Mouse (Mus musculus): ENCODE results near the gene Layn. TPM values are rescaled to one million over a fixed set of nuclear protein-coding genes. Genes with fewer than 3 reads are reported as not detected.

Gene Layn
- polyA plus RNA-seq, 1 experiment from 2014 or later, result 6.3 TPM

DNA sequence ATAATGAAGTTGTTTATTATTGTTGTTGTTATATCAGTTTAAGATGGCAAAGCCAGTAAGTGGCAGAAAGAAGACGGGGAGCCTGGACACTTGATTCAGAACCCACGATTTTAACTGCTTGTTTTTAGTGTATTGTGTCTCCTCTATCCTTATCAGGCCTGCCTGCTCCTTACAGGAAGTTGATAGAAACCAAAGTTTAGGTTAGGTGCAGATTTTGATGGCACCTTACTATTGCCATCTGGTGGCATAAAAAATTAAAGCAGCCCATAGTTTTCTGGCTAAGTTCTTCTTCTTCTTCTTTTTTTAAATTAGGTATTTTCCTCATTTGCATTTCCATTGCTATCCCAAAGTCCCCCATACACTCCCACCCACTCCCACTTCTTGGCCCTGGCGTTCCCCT, 24.7 kb downstream of the Layn start:
- H3K27ac ChIP-seq (ENCODE audit: low read length), result no peak overlapping the region
- no peaks in the 10 kb centered on the region for H3K36me3 ChIP-seq (ENCODE audit: control insufficient read depth, insufficient read depth, low read length)
- H3K27me3 ChIP-seq (ENCODE audit: control insufficient read depth, insufficient read depth, low read length), result no peaks in the 10 kb centered on the region
- H3K9me3 ChIP-seq (ENCODE audit: control insufficient read depth, low read depth, low read length), result no peaks in the 10 kb centered on the region
- no peak overlapping the region for H3K4me3 ChIP-seq (ENCODE audit: low read depth, low read length)
- H3K9ac ChIP-seq (replicated peaks; ENCODE audit: low read depth, low read length), result no peak overlapping the region
- H3K4me1 ChIP-seq (ENCODE audit: control insufficient read depth, insufficient read depth, low read length), result no peaks in the 10 kb centered on the region
- no peak for ATAC-seq (ENCODE audit: insufficient number of reproducible peaks, insufficient read depth, low FRiP score, low read depth)
- no peak overlapping the region for H3K4me2 ChIP-seq (replicated peaks; ENCODE audit: low read depth, low read length)
- WGBS, result 61% methylated on average over 3 of the region's 3 CpGs

DNA sequence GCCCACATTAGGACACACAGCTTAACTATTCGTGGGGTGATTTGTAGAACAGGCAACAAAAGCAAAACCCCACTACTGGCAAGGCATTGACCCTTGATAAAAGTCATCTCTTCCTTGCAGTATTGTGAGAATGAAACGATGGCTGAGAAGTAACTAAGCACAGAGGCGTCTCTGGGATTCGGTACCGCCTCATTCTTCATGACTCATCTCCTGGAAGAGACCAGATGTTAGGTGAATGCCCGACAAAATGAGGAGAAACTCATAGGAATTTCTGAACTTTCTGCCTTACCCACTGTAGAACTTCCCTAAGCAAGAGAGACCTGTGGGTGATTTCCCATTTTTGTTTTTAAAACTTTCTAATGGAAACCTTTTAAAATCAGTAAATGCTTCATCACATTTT, 34.8 kb downstream of the Layn start:
- H3K36me3 ChIP-seq (ENCODE audit: control insufficient read depth, insufficient read depth, low read length), result no peaks in the 10 kb centered on the region
- no peak overlapping the region for H3K4me2 ChIP-seq (replicated peaks; ENCODE audit: low read depth, low read length)
- no peaks in the 10 kb centered on the region for H3K9me3 ChIP-seq (ENCODE audit: control insufficient read depth, low read depth, low read length)
- 76% methylated on average over 6 of the region's 6 CpGs for WGBS
- no peak overlapping the region for H3K27ac ChIP-seq (ENCODE audit: low read length)
- H3K27me3 ChIP-seq (ENCODE audit: control insufficient read depth, insufficient read depth, low read length), result no peaks in the 10 kb centered on the region
- H3K9ac ChIP-seq (replicated peaks; ENCODE audit: low read depth, low read length), result no peak overlapping the region
- H3K4me3 ChIP-seq (ENCODE audit: low read depth, low read length), result no peak overlapping the region
- no peaks in the 10 kb centered on the region for H3K4me1 ChIP-seq (ENCODE audit: control insufficient read depth, insufficient read depth, low read length)
- ATAC-seq (ENCODE audit: insufficient number of reproducible peaks, insufficient read depth, low FRiP score, low read depth), result no peak

DNA sequence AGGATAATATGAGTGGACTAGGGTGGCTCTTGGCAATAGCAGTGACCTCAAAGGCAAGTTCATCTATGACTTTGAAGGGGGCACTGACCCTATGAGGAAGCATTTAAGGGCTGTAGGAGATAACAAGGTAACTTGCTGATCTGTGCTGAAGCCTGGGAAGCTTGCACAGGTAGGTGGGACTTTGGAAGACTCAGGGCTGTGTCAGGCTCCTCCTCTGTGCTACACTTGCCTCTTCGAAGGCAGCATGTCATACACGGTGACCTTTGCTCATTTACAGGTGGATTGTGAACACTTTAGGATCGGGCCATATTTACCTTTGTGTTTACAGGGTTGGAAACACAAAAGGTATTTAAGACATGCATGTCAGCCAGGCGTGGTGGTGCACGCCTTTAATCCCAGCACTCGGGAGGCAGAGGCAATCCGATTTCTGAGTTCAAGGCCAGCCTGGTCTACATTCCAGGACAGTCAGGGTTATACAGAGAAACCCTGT, 35.4 kb downstream of the Layn start:
- H3K4me2 ChIP-seq (replicated peaks; ENCODE audit: low read depth, low read length), result no peak overlapping the region
- no peak overlapping the region for H3K9ac ChIP-seq (replicated peaks; ENCODE audit: low read depth, low read length)
- H3K4me3 ChIP-seq (ENCODE audit: low read depth, low read length), result no peak overlapping the region
- 85% methylated on average over 7 of the region's 7 CpGs for WGBS
- ATAC-seq (ENCODE audit: insufficient number of reproducible peaks, insufficient read depth, low FRiP score, low read depth), result no peak
- H3K9me3 ChIP-seq (ENCODE audit: control insufficient read depth, low read depth, low read length), result no peaks in the 10 kb centered on the region
- no peak overlapping the region for H3K27ac ChIP-seq (ENCODE audit: low read length)
- no peaks in the 10 kb centered on the region for H3K27me3 ChIP-seq (ENCODE audit: control insufficient read depth, insufficient read depth, low read length)
- no peaks in the 10 kb centered on the region for H3K36me3 ChIP-seq (ENCODE audit: control insufficient read depth, insufficient read depth, low read length)
- H3K4me1 ChIP-seq (ENCODE audit: control insufficient read depth, insufficient read depth, low read length), result no peaks in the 10 kb centered on the region

DNA sequence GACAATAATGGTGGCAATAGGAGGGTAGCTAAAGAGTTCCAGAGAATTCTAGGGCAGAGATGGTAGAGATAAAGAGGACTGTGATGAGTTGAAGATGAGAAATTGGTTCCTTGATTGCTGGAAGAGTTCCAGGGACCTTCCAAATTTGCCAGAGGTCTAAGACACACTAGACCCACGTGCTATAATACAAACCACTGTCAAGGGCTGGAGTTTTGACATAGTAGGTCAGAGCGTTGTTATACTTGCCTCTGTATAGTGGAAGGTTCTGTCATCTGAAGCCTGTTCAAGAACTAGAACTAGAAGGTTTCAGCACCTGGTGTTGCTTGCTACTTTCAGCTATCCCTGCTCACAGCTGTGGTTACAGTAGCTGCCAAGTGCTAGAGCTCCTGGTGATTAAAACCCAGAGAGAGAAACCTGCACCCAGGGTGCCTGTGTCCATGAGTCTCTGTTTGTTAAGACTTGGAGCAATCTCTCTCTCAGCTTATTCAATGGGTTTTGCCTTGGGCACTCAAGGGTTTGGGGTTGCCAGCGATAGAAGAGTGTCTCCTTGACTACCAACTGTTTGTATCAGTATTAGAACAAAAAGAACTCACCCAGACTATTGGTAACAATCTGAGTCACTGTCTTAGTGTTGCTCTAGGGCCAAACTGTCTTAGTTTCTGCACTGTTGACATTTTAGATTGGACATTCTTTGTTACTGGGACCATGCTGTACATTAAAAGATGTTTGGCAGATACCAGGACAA, 43.9 kb downstream of the Layn start:
- ATAC-seq (ENCODE audit: insufficient number of reproducible peaks, insufficient read depth, low FRiP score, low read depth), result no peak
- no peak overlapping the region for H3K4me3 ChIP-seq (ENCODE audit: low read depth, low read length)
- no peak overlapping the region for H3K4me2 ChIP-seq (replicated peaks; ENCODE audit: low read depth, low read length)
- H3K27ac ChIP-seq (ENCODE audit: low read length), result no peak overlapping the region
- no peaks in the 10 kb centered on the region for H3K36me3 ChIP-seq (ENCODE audit: control insufficient read depth, insufficient read depth, low read length)
- H3K9me3 ChIP-seq (ENCODE audit: control insufficient read depth, low read depth, low read length), result no peaks in the 10 kb centered on the region
- H3K4me1 ChIP-seq (ENCODE audit: control insufficient read depth, insufficient read depth, low read length), result no peaks in the 10 kb centered on the region
- 71% methylated on average over 3 of the region's 3 CpGs for WGBS
- H3K9ac ChIP-seq (replicated peaks; ENCODE audit: low read depth, low read length), result no peak overlapping the region
- H3K27me3 ChIP-seq (ENCODE audit: control insufficient read depth, insufficient read depth, low read length), result no peaks in the 10 kb centered on the region

DNA sequence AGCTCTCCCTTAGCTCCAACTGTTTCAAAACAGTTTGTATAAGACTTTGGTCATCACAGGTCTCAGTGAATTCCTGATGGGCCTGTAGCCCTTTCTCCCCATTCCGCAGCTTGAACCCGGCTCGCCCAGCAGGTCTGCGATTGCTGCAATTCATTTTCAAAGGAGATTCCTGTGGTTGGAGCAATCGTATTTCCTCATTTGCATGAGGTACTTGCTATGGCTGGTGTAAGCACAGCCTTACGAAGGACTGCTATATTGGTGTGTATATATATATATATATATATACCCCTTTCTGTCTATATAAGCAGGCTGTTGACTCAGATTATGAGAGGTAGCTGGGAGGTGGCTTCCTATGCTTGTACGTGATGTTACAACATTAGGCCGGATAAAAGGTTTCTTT, 44.6 kb downstream of the Layn start:
- no peak overlapping the region for H3K9ac ChIP-seq (replicated peaks; ENCODE audit: low read depth, low read length)
- no peak for ATAC-seq (ENCODE audit: insufficient number of reproducible peaks, insufficient read depth, low FRiP score, low read depth)
- WGBS, result 71% methylated on average over 8 of the region's 8 CpGs
- no peak overlapping the region for H3K4me3 ChIP-seq (ENCODE audit: low read depth, low read length)
- no peaks in the 10 kb centered on the region for H3K9me3 ChIP-seq (ENCODE audit: control insufficient read depth, low read depth, low read length)
- H3K27ac ChIP-seq (ENCODE audit: low read length), result no peak overlapping the region
- H3K4me2 ChIP-seq (replicated peaks; ENCODE audit: low read depth, low read length), result no peak overlapping the region
- H3K36me3 ChIP-seq (ENCODE audit: control insufficient read depth, insufficient read depth, low read length), result no peaks in the 10 kb centered on the region
- no peaks in the 10 kb centered on the region for H3K4me1 ChIP-seq (ENCODE audit: control insufficient read depth, insufficient read depth, low read length)
- no peaks in the 10 kb centered on the region for H3K27me3 ChIP-seq (ENCODE audit: control insufficient read depth, insufficient read depth, low read length)

DNA sequence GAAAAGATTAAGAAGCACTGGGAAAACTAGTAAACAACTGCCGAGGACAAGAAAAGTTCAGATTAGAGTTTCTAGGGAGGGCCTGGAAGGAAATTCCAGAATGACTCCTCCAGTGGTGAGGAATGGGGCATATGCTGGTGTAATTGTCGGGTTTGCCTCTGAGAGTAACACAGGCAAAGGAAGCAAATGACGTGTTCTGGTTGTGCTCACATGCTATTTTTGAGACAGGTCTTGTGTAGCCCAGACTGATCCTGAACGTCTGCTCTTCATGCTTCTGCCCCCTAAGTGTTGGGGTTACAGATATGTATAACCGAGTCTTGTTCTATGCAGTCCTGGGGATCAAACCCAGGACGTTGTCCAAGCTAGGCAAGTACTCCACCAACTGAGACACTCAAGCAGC, 45.3 kb downstream of the Layn start:
- H3K9me3 ChIP-seq (ENCODE audit: control insufficient read depth, low read depth, low read length), result no peaks in the 10 kb centered on the region
- no peak overlapping the region for H3K4me2 ChIP-seq (replicated peaks; ENCODE audit: low read depth, low read length)
- no peak overlapping the region for H3K4me3 ChIP-seq (ENCODE audit: low read depth, low read length)
- H3K9ac ChIP-seq (replicated peaks; ENCODE audit: low read depth, low read length), result no peak overlapping the region
- ATAC-seq (ENCODE audit: insufficient number of reproducible peaks, insufficient read depth, low FRiP score, low read depth), result no peak
- no peaks in the 10 kb centered on the region for H3K4me1 ChIP-seq (ENCODE audit: control insufficient read depth, insufficient read depth, low read length)
- H3K27me3 ChIP-seq (ENCODE audit: control insufficient read depth, insufficient read depth, low read length), result no peaks in the 10 kb centered on the region
- WGBS, result 49% methylated on average over 6 of the region's 6 CpGs
- H3K27ac ChIP-seq (ENCODE audit: low read length), result no peak overlapping the region
- H3K36me3 ChIP-seq (ENCODE audit: control insufficient read depth, insufficient read depth, low read length), result no peaks in the 10 kb centered on the region

DNA sequence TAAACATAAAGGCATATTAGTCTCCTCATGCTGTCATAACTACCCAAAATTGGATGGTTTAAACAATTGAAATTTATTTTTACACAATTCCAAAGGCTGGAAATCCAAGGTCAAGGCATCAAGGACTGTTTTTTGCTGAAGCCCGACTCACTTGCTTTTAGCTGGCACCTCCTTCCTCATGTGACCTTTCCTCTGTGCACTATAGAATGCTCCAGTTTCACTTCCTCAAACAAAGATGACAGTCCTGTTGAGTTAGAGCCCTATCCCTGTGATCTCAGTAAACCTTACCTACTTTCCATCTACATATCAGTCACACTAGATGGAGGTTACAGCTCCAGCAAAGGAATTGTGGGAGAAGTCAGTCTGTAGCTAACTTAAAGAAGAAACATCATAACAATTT, 46.7 kb downstream of the Layn start:
- Histone ChIP-seq H3K4me2 (replicated peaks; ENCODE audit: low read depth, low read length) (no peak overlapping the region), H3K9ac (replicated peaks; ENCODE audit: low read depth, low read length) (no peak overlapping the region), H3K27me3 (ENCODE audit: control insufficient read depth, insufficient read depth, low read length) (no peaks in the 10 kb centered on the region), H3K4me1 (ENCODE audit: control insufficient read depth, insufficient read depth, low read length) (no peaks in the 10 kb centered on the region), H3K36me3 (ENCODE audit: control insufficient read depth, insufficient read depth, low read length) (no peaks in the 10 kb centered on the region), H3K4me3 (ENCODE audit: low read depth, low read length) (no peak overlapping the region), H3K9me3 (ENCODE audit: control insufficient read depth, low read depth, low read length) (no peaks in the 10 kb centered on the region), H3K27ac (ENCODE audit: low read length) (no peak overlapping the region)
- 28% methylated on average over 1 of the region's 1 CpGs for WGBS
- ATAC-seq (ENCODE audit: insufficient number of reproducible peaks, insufficient read depth, low FRiP score, low read depth), result no peak

DNA sequence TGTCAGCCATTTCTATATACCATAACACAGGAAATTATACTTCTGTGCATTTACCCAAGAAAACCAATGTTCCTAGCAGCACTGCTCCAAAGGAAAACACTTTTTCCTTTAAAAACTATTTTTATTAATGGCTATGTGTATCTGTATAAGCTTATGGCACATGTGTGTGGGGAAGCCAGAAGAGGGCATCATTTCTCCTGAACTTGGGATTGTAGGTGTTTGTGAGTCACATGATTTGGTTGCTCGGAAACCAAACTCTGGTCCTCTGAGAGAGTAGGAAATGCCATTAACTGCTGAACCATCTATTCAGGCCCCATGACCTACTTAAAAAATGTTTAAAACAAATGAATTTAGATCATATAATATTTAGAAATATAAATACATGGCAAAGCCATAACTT, 49.9 kb downstream of the Layn start:
- Histone ChIP-seq H3K36me3 (ENCODE audit: control insufficient read depth, insufficient read depth, low read length) (no peaks in the 10 kb centered on the region), H3K4me2 (replicated peaks; ENCODE audit: low read depth, low read length) (no peak overlapping the region), H3K4me3 (ENCODE audit: low read depth, low read length) (no peak overlapping the region), H3K27ac (ENCODE audit: low read length) (no peak overlapping the region), H3K27me3 (ENCODE audit: control insufficient read depth, insufficient read depth, low read length) (no peaks in the 10 kb centered on the region), H3K9ac (replicated peaks; ENCODE audit: low read depth, low read length) (no peak overlapping the region), H3K4me1 (ENCODE audit: control insufficient read depth, insufficient read depth, low read length) (no peaks in the 10 kb centered on the region), H3K9me3 (ENCODE audit: control insufficient read depth, low read depth, low read length) (no peaks in the 10 kb centered on the region)
- WGBS, result 70% methylated on average over 1 of the region's 1 CpGs
- no peak for ATAC-seq (ENCODE audit: insufficient number of reproducible peaks, insufficient read depth, low FRiP score, low read depth)
